Mouse (Mus musculus) forebrain, embryonic 11.5 days (tissue): ENCODE measurements around the gene Hist1h3e. TPM values are rescaled to one million over a fixed set of nuclear protein-coding genes. Genes with fewer than 3 reads are reported as not detected.
A peak's percentile ranks its signal among the peaks of the same experiment; 100 is the strongest.
"Not testable (repeated sequence)": the region's sequence is repeated elsewhere in the genome, so short reads cannot be mapped to it uniquely, and the experiment has no call there.

Experiments used
- ATAC-seq: fragments of 200-750 bp; cut with Nextera tagmentation; replicated peaks from 2 replicates; pipeline ENCODE4 v1.8.0; 2017; ENCODE audit warnings: moderate TSS enrichment; ENCODE audit not compliant: low FRiP score
- DNase-seq: peaks from one replicate; pipeline ENCODE4 v3.0.0-alpha.2; 2017; ENCODE audit warnings: low spot score
- H3K27ac ChIP-seq: fragments of 300-500 bp; sonication (generic); 2 replicates; pipeline ENCODE4 v1.5.1; 2014; ENCODE audit warnings: low read depth, low read length
- H3K27me3 ChIP-seq: fragments of 300-500 bp; sonication (generic); 2 replicates; pipeline ENCODE4 v1.6.1; 2014; ENCODE audit warnings: mild to moderate bottlenecking, low read length, mixed read lengths; ENCODE audit not compliant: control insufficient read depth, insufficient read depth
- H3K36me3 ChIP-seq: fragments of 300-500 bp; sonication (generic); 2 replicates; pipeline ENCODE4 v1.6.1; 2014; ENCODE audit warnings: mild to moderate bottlenecking, low read length, moderate library complexity, mixed read lengths; ENCODE audit not compliant: control insufficient read depth, insufficient read depth
- H3K4me1 ChIP-seq: fragments of 300-500 bp; sonication (generic); replicated peaks from 2 replicates; pipeline ENCODE4 v1.6.1; 2014; ENCODE audit warnings: low read length, mixed read lengths; ENCODE audit not compliant: control insufficient read depth, insufficient read depth
- H3K4me2 ChIP-seq: fragments of 300-500 bp; sonication (generic); 2 replicates; pipeline ENCODE4 v1.6.1; 2014; ENCODE audit warnings: low read depth, mild to moderate bottlenecking, low read length, moderate library complexity, mixed read lengths; ENCODE audit not compliant: severe bottlenecking
- H3K4me3 ChIP-seq: fragments of 300-500 bp; sonication (generic); 2 replicates; pipeline ENCODE4 v1.5.1; 2014; ENCODE audit warnings: low read depth, low read length
- H3K9ac ChIP-seq: fragments of 300-500 bp; sonication (generic); 2 replicates; pipeline ENCODE4 v1.6.1; 2014; ENCODE audit warnings: low read length
- H3K9me3 ChIP-seq: fragments of 300-500 bp; sonication (generic); 2 replicates; pipeline ENCODE4 v1.6.1; 2016; ENCODE audit warnings: low read length, mixed read lengths; ENCODE audit not compliant: control insufficient read depth
- WGBS: fragments of 180-500 bp; shearing (Covaris S2); extraction: QIAGEN DNeasy Blood & Tissue Kit; methylation state at CpG from one replicate; pipeline ENCODE4 v1.1.7; 2014; 5-methylcytosine and 5-hydroxymethylcytosine counted together
- polyA plus RNA-seq: library from polyadenylated mRNA; unstranded; fragments of >200 nt; fragmentation: Nextera tagmentation; extraction: Ambion mirVana; gene quantifications from 2 replicates; pipeline ENCODE4 v1.2.1, GENCODE M21; 2014

The Hist1h3e gene
- polyA plus RNA-seq, result 6.7 and 10.4 TPM in 2 replicates

GRCm38 (mm10) chr13:23561883-23562659, at the start of gene Hist1h3e:
TSS of gene Hist1h3e (minus strand) at chr13:23562369.
- H3K4me1 ChIP-seq, H3K36me3 ChIP-seq, H3K27me3 ChIP-seq, H3K9me3 ChIP-seq: not testable (repeated sequence)
- H3K27ac ChIP-seq, result peak within 1 kb of the TSS; percentile 96
- under 1% methylated on average over 48 of the region's 67 CpGs for WGBS
- peak within 1 kb of the TSS; percentile 70 for H3K9ac ChIP-seq
- ATAC-seq, result peak; percentile 98
- H3K4me2 ChIP-seq, result peak within 1 kb of the TSS; percentile 62
- DNase-seq, result peak; percentile 97
- peak within 1 kb of the TSS; percentile 19 for H3K4me3 ChIP-seq

DNA sequence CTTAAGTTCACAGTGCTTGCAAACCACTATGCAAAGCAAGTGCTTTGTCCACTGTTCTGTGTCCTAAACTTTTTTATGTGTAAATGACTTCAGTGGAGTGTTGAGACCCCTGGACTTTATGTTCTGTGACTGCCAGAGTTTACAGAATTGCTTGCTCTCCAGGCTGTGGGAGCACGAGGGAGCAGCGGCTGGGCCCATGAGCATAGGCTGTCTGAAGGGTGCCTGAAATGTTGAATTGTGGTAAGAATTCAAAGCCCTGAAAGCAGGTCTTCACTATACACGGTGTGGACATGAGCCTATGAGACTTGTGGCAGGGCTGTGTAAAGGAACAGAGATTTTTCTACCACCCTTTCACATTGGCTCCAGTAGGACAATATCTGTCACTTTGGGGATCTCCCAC, 49.5 kb upstream of the Hist1h3e start:
- Histone ChIP-seq H3K27me3 (no peaks in the 10 kb centered on the region), H3K4me3 (no peak overlapping the region), H3K4me1 (no peaks in the 10 kb centered on the region), H3K9ac (no peak overlapping the region), H3K4me2 (no peak overlapping the region), H3K36me3 (no peaks in the 10 kb centered on the region), H3K9me3 (no peaks in the 10 kb centered on the region), H3K27ac (no peak overlapping the region)
- no peak for ATAC-seq
- 88% methylated on average over 3 of the region's 3 CpGs for WGBS
- no peak for DNase-seq

DNA sequence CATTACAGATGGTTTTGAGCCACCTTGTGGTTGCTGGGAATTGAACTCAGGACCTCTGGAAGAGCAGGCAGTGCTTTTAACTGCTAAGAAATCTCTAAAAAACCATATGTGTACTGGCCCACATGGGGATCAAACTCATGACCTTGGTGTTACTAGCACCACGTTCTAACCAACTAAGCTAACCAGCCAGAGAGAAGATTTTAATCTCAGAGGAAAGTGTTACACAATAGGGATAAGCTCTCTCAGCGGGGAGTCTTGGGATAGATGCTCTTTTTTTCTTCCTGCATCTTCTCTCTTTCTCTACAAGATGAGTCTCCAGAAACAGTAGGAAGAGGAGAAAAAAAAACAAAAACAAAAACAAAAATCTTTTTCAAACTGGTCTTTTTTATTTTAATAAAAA, 48.2 kb upstream of the Hist1h3e start:
- DNase-seq, result no peak
- Histone ChIP-seq H3K36me3 (no peaks in the 10 kb centered on the region), H3K27ac (no peak overlapping the region), H3K4me2 (no peak overlapping the region), H3K4me3 (no peak overlapping the region), H3K4me1 (no peaks in the 10 kb centered on the region), H3K9me3 (no peaks in the 10 kb centered on the region), H3K27me3 (no peaks in the 10 kb centered on the region), H3K9ac (no peak overlapping the region)
- no peak for ATAC-seq
- WGBS, result 70% methylated on average over 2 of the region's 2 CpGs

- no peaks in the 10 kb centered on the region for H3K4me1 ChIP-seq
- no peak for ATAC-seq
- H3K27ac ChIP-seq, result no peak overlapping the region
- H3K36me3 ChIP-seq, result no peaks in the 10 kb centered on the region
- no peak overlapping the region for H3K4me3 ChIP-seq
- no peak for DNase-seq
- H3K27me3 ChIP-seq, result no peaks in the 10 kb centered on the region
- no peaks in the 10 kb centered on the region for H3K9me3 ChIP-seq
- H3K4me2 ChIP-seq, result no peak overlapping the region
- H3K9ac ChIP-seq, result no peak overlapping the region
Measured at GRCm38 (mm10) chr13:23609844-23610243, 47.7 kb upstream of the Hist1h3e start.

GRCm38 (mm10) chr13:23609209-23609608, 47.0 kb upstream of the Hist1h3e start:
- ATAC-seq (no peak), DNase-seq (no peak)
- no peak overlapping the region for H3K9ac ChIP-seq
- no peaks in the 10 kb centered on the region for H3K36me3 ChIP-seq
- no peak overlapping the region for H3K4me3 ChIP-seq
- whole genome bisulfite sequencing, result 85% methylated on average over 4 of the region's 4 CpGs
- no peaks in the 10 kb centered on the region for H3K4me1 ChIP-seq
- no peaks in the 10 kb centered on the region for H3K27me3 ChIP-seq
- no peak overlapping the region for H3K27ac ChIP-seq
- no peak overlapping the region for H3K4me2 ChIP-seq
- no peaks in the 10 kb centered on the region for H3K9me3 ChIP-seq

GRCm38 (mm10) chr13:23605052-23605451, 42.9 kb upstream of the Hist1h3e start:
- DNase-seq, result no peak
- no peak overlapping the region for H3K9ac ChIP-seq
- no peak overlapping the region for H3K4me3 ChIP-seq
- 90% methylated on average over 3 of the region's 3 CpGs for WGBS
- no peak for ATAC-seq
- H3K9me3 ChIP-seq, result no peaks in the 10 kb centered on the region
- H3K4me2 ChIP-seq, result no peak overlapping the region
- no peaks in the 10 kb centered on the region for H3K36me3 ChIP-seq
- no peaks in the 10 kb centered on the region for H3K27me3 ChIP-seq
- H3K4me1 ChIP-seq, result no peaks in the 10 kb centered on the region
- no peak overlapping the region for H3K27ac ChIP-seq

DNA sequence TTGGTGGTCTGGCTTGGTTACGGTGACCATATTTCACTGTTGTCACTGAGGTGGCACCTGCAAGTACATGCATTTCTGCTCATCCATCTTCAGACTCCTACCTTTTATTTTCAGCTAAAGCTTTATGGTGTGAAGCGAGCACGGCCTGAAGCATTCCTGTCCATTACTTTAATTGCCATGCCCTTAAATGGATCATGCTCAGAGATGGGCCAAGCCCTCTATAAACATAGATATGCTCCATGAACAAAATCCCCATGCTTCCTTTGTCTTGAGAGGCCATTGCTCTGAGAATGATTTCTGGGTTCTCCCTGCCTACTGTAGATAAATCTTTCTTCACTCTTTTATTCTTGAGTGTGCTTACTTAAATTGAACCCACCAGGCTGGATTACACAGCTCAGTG, 42.3 kb upstream of the Hist1h3e start:
- Histone ChIP-seq H3K9ac (no peak overlapping the region), H3K4me2 (no peak overlapping the region), H3K27ac (no peak overlapping the region), H3K27me3 (no peaks in the 10 kb centered on the region), H3K9me3 (no peaks in the 10 kb centered on the region), H3K36me3 (no peaks in the 10 kb centered on the region), H3K4me3 (no peak overlapping the region), H3K4me1 (no peaks in the 10 kb centered on the region)
- WGBS, result 88% methylated on average over 3 of the region's 3 CpGs
- ATAC-seq, result no peak
- DNase-seq, result no peak

DNA sequence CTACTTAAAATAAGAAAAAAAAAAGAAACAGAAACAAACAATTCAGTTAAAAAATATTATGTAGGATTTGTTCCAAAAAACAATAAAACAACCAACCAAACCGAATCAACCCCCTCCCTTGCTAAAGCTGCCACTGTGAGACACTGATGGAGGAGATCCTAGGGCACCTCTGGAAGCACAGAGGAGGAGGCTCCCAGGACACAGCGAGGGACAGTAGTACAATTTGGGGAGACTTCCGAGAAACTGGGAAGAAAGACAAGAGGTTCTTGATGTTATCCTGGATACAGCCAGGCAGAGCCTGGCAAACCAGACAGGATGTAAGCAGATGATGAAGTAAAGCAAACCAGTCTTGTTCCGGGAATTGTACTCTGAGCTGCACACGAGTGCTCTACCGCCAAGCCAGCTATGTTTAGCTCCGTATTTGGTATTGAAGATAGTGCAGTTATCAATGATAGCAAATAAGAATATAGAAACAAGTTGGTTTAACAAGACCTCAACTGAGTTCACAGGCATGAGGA, 41.1 kb upstream of the Hist1h3e start:
- Histone ChIP-seq H3K4me1 (no peaks in the 10 kb centered on the region), H3K36me3 (no peaks in the 10 kb centered on the region), H3K4me2 (no peak overlapping the region), H3K27ac (no peak overlapping the region), H3K9ac (no peak overlapping the region), H3K4me3 (no peak overlapping the region), H3K9me3 (no peaks in the 10 kb centered on the region), H3K27me3 (no peaks in the 10 kb centered on the region)
- DNase-seq (no peak), ATAC-seq (no peak)
- 88% methylated on average over 7 of the region's 7 CpGs for WGBS

DNA sequence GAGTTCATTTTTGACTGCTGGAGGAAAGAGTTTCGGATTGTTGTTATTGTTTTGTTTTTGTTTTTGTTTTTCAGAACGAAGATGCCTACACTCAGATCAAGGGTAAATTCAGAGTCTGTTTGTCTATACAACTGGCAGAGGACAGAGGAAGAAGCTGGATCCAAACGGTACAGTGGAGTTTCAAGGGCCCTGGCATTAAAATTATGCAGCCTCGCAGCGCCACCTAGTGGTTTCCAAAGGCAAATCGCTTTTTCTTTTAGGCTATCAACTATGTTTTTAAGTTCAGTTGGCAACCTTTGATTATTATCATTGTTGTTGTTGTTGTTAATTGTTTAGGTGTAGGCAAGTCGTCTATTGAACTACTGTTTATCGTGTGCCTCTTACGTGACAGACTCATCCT, 35.8 kb upstream of the Hist1h3e start:
- Histone ChIP-seq H3K27me3 (no peaks in the 10 kb centered on the region), H3K4me1 (no peaks in the 10 kb centered on the region), H3K9me3 (no peaks in the 10 kb centered on the region), H3K36me3 (no peaks in the 10 kb centered on the region), H3K27ac (no peak overlapping the region), H3K9ac (no peak overlapping the region), H3K4me3 (no peak overlapping the region), H3K4me2 (no peak overlapping the region)
- WGBS, result 6% methylated on average over 9 of the region's 9 CpGs
- peak; percentile 88 for DNase-seq
- 0 out of 2 replicates have a peak, but pooled peaks have one; percentile 67 for ATAC-seq
